Mouse (Mus musculus) kidney, embryonic 14.5 days (tissue): ENCODE data around the gene Bcl11a. TPM values are rescaled to one million over a fixed set of nuclear protein-coding genes. Genes with fewer than 3 reads are reported as not detected.

Experiments used
- ATAC-seq: fragments of 200-750 bp; cut with Nextera tagmentation; 2 replicates; pipeline ENCODE4 v1.8.0; 2017; ENCODE audit warnings: moderate number of reproducible peaks, mild to moderate bottlenecking, moderate TSS enrichment, moderate library complexity; ENCODE audit not compliant: low FRiP score, low TSS enrichment
- H3K27ac ChIP-seq: fragments of 300-500 bp; sonication (generic); 2 replicates; pipeline ENCODE4 v1.5.1; 2014; ENCODE audit warnings: low read depth, mild to moderate bottlenecking, low read length, moderate library complexity, mixed read lengths
- H3K27me3 ChIP-seq: fragments of 300-500 bp; sonication (generic); 2 replicates; pipeline ENCODE4 v1.6.1; 2014; ENCODE audit warnings: mild to moderate bottlenecking, low read length; ENCODE audit not compliant: control insufficient read depth, insufficient read depth
- H3K36me3 ChIP-seq: fragments of 300-500 bp; sonication (generic); 2 replicates; pipeline ENCODE4 v1.6.1; 2014; ENCODE audit warnings: low read length, mixed read lengths; ENCODE audit not compliant: control insufficient read depth, insufficient read depth
- H3K4me1 ChIP-seq: fragments of 300-500 bp; sonication (generic); 2 replicates; pipeline ENCODE4 v1.6.1; 2014; ENCODE audit warnings: low read length, mixed read lengths; ENCODE audit not compliant: control insufficient read depth, insufficient read depth
- H3K4me2 ChIP-seq: fragments of 300-500 bp; sonication (generic); replicated peaks from 2 replicates; pipeline ENCODE4 v1.6.1; 2014; ENCODE audit warnings: low read depth, mild to moderate bottlenecking, low read length
- H3K4me3 ChIP-seq: fragments of 300-500 bp; sonication (generic); 2 replicates; pipeline ENCODE4 v1.5.1; 2014; ENCODE audit warnings: mild to moderate bottlenecking, low read length
- H3K9ac ChIP-seq: fragments of 300-500 bp; sonication (generic); 2 replicates; pipeline ENCODE4 v1.6.1; 2014; ENCODE audit warnings: low read depth, mild to moderate bottlenecking, low read length, moderate library complexity
- H3K9me3 ChIP-seq: fragments of 300-500 bp; sonication (generic); 2 replicates; pipeline ENCODE4 v1.6.1; 2016; ENCODE audit warnings: low read length; ENCODE audit not compliant: control insufficient read depth
- WGBS: fragments of 180-500 bp; shearing (Covaris S2); extraction: QIAGEN DNeasy Blood & Tissue Kit; methylation state at CpG from one replicate; pipeline ENCODE4 v1.1.7; 2014; 5-methylcytosine and 5-hydroxymethylcytosine counted together
- polyA plus RNA-seq: library from polyadenylated mRNA; unstranded; fragments of >200 nt; fragmentation: Nextera tagmentation; extraction: Ambion mirVana; gene quantifications from 2 replicates; pipeline ENCODE4 v1.2.1, GENCODE M21; 2014

Gene Bcl11a
- polyA plus RNA-seq, 1 experiment from 2014 or later: 2.8 TPM

DNA sequence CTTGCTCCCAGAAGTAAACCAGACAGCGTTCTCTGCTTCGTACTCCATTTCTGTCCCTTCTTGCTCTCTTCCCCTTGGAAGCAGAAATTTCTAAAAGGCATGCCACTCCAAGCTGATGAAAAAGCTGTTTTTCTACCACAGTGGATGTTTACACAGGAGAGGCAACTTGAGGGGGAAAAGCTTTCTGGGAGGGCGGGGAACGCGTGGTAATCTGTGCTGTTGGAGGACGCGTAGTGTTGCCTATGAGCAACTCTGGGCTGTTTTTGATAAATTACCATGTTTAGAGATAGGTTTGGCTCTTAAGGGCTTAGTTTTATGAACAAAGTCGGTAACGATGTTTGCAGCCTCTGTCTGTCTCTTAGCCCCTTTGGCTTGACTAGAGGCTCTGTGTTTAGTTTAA, 17.4 kb downstream of the Bcl11a start:
- H3K4me3 ChIP-seq: no peak overlapping the region
- no peak overlapping the region for H3K9ac ChIP-seq
- 47% methylated on average over 9 of the region's 9 CpGs for WGBS
- H3K27me3 ChIP-seq: peaks cover 53% of the 10 kb centered on the region
- H3K27ac ChIP-seq: no peak overlapping the region
- no peak overlapping the region for H3K4me2 ChIP-seq
- H3K4me1 ChIP-seq: 0 out of 2 replicates have a peak, but pooled peaks cover 3% of the 10 kb centered on the region
- H3K9me3 ChIP-seq: no peaks in the 10 kb centered on the region
- ATAC-seq: no peak
- no peaks in the 10 kb centered on the region for H3K36me3 ChIP-seq

DNA sequence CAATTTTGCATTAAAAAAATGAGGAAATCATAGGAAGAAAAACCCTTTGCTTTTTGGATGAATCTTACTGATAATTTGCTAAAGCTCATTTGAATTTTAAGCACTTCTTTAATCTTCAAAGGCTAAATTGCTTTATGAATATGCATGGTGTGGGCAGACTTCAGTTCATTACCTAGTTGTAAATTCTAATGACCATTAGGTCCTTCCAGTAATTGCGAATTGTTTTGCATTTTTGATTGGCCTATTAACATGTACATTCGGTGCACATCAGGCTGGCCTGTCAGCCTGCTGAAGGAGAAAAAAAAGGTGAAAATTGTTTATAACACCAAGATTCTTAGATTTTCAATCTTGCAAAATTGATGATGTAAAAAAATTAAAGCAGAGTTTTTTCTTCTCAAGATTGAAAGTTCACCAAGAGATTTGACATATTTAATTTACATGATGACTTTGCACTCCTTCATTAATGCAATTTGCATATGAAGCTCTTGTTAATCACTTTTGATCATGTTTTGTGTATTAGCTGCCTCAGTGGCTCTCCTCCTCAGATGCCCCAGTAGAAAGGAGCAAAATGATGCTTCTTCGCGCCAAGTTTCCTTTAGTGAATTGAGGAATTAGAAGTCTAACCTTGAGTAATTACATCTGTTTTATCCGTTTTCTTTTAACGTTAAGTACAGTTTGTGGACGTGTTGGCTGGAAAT, 17.9 kb downstream of the Bcl11a start:
- Histone ChIP-seq H3K4me3 (no peak overlapping the region), H3K4me1 (0 out of 2 replicates have a peak, but pooled peaks cover 6% of the 10 kb centered on the region), H3K9me3 (no peaks in the 10 kb centered on the region), H3K9ac (no peak overlapping the region), H3K27me3 (peaks cover 49% of the 10 kb centered on the region), H3K27ac (no peak overlapping the region), H3K4me2 (no peak overlapping the region), H3K36me3 (no peaks in the 10 kb centered on the region)
- 51% methylated on average over 7 of the region's 7 CpGs for WGBS
- ATAC-seq: no peak

DNA sequence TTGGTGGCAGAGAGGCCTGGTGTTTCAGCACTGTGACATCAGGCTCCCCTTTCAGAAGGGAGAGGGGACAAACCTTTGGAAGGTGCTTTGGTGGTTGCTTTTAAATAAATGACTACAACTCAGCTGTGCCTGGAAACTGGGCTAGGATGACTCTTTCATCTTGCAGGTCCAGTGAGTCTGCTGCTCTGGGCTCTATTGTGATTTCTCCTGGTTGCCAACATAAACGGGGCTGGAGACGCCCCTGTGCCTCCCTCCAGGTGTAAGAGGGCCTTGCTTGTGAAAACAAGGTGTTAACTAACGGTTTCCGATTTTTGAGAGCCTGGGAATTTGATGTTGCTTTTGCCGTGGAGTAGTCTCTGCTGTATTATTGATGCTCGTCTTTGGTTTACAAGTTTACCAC, 18.6 kb downstream of the Bcl11a start:
- H3K4me2 ChIP-seq: no peak overlapping the region
- WGBS: 28% methylated on average over 6 of the region's 6 CpGs

DNA sequence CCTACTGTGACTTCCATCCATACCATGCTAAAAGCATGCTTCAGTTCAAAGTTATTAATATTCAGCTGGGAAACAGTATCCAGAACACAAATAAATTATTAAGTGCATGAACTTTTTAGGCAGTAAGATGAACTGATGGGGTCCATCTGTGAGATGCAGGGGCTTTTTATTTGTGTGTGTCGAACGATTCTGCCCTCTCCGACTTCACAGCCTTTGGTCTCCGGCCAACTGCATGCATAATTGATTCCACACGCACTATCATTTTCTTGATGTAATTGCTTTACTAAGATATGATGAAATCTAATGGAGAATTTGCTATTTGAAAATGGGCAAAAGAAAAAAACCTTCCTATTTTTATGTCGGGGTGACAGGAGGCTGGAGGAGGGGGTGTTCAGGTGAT, 19.2 kb downstream of the Bcl11a start:
- Histone ChIP-seq H3K4me3 (no peak overlapping the region), H3K27ac (no peak overlapping the region), H3K9ac (no peak overlapping the region), H3K4me1 (0 out of 2 replicates have a peak, but pooled peaks cover 6% of the 10 kb centered on the region), H3K36me3 (no peaks in the 10 kb centered on the region), H3K4me2 (no peak overlapping the region), H3K9me3 (no peaks in the 10 kb centered on the region), H3K27me3 (peaks cover 39% of the 10 kb centered on the region)
- ATAC-seq: no peak
- WGBS: 49% methylated on average over 6 of the region's 6 CpGs

More for the DNA sequence above, 18.6 kb downstream of the Bcl11a start:
- H3K4me3 ChIP-seq: no peak overlapping the region
- 0 out of 2 replicates have a peak, but pooled peaks cover 6% of the 10 kb centered on the region for H3K4me1 ChIP-seq
- no peak overlapping the region for H3K27ac ChIP-seq
- no peaks in the 10 kb centered on the region for H3K9me3 ChIP-seq
- no peak for ATAC-seq
- H3K27me3 ChIP-seq: peaks cover 42% of the 10 kb centered on the region
- H3K36me3 ChIP-seq: no peaks in the 10 kb centered on the region
- H3K9ac ChIP-seq: no peak overlapping the region

DNA sequence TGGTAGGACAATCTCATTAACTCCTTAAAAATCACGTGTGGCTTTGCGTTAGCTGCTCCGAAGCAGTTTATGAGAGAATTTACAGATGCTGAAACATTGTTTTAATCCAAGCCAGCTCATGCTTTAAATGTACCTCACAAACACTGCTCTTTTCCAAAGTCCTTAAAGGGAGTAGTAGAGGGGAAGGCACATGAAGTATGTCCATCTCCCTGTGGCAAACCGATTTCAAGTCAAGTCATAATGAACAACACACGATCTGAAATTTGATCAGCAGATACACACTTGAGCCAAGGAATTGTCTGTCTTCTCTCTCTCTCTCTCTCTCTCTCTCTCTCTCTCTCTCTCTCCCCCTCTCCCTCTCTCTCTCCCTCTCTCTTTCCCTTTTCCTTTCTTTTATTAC, 20.2 kb downstream of the Bcl11a start:
- H3K4me1 ChIP-seq: 0 out of 2 replicates have a peak, but pooled peaks cover 6% of the 10 kb centered on the region
- no peak for ATAC-seq
- no peak overlapping the region for H3K27ac ChIP-seq
- 80% methylated on average over 5 of the region's 5 CpGs for WGBS
- no peak overlapping the region for H3K4me3 ChIP-seq
- no peak overlapping the region for H3K4me2 ChIP-seq
- peaks cover 36% of the 10 kb centered on the region for H3K27me3 ChIP-seq
- no peak overlapping the region for H3K9ac ChIP-seq
- H3K9me3 ChIP-seq: no peaks in the 10 kb centered on the region
- no peaks in the 10 kb centered on the region for H3K36me3 ChIP-seq

DNA sequence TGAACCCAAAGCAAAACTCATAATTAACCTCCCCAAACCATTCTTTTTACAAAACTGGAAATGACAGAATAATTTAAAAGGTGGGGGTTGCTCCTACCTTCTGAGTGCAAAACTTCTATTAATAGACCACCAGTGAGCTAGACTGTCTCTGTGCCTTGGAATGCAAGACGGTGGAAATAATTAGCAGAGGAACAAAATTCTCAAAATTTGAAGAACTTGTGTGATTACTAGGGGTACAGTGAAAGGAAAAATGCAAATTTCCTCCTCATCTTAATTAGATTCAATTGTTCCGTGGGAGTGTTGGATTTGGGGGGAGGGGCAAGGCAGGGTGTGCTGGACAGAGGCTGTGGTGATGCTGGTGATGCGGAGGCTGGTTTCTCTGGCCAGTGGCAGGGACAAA, 20.8 kb downstream of the Bcl11a start:
- no peak overlapping the region for H3K4me2 ChIP-seq
- 54% methylated on average over 3 of the region's 3 CpGs for WGBS
- H3K27ac ChIP-seq: no peak overlapping the region

DNA sequence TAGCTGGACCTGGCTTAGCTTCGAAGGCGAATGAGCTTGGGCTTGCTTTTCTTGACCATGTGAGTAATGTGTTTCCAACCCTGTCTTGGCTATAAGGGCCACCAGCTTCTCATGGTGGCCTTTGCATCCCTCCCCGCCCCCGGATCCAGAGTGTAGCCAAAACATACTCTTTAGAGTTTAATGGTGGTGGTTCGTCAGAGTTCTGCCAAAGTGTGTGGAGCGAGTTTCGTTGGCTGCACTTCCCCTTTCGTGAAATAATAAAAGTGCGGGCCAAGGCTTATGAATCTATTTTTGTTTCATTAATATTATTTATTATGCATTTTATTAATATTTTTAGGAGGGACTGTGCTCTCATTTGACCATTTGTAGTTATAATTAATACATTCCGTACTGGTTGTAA, 21.4 kb downstream of the Bcl11a start:
- ATAC-seq: no peak
- Histone ChIP-seq H3K27ac (no peak overlapping the region), H3K4me2 (no peak overlapping the region), H3K9ac (no peak overlapping the region), H3K4me1 (0 out of 2 replicates have a peak, but pooled peaks cover 6% of the 10 kb centered on the region), H3K27me3 (peaks cover 27% of the 10 kb centered on the region), H3K36me3 (no peaks in the 10 kb centered on the region), H3K9me3 (no peaks in the 10 kb centered on the region), H3K4me3 (no peak overlapping the region)
- 68% methylated on average over 10 of the region's 10 CpGs for WGBS

More for the DNA sequence above, 20.8 kb downstream of the Bcl11a start:
- no peaks in the 10 kb centered on the region for H3K36me3 ChIP-seq
- no peak overlapping the region for H3K4me3 ChIP-seq
- 0 out of 2 replicates have a peak, but pooled peaks cover 6% of the 10 kb centered on the region for H3K4me1 ChIP-seq
- H3K9ac ChIP-seq: no peak overlapping the region
- no peak for ATAC-seq
- H3K9me3 ChIP-seq: no peaks in the 10 kb centered on the region
- peaks cover 31% of the 10 kb centered on the region for H3K27me3 ChIP-seq

DNA sequence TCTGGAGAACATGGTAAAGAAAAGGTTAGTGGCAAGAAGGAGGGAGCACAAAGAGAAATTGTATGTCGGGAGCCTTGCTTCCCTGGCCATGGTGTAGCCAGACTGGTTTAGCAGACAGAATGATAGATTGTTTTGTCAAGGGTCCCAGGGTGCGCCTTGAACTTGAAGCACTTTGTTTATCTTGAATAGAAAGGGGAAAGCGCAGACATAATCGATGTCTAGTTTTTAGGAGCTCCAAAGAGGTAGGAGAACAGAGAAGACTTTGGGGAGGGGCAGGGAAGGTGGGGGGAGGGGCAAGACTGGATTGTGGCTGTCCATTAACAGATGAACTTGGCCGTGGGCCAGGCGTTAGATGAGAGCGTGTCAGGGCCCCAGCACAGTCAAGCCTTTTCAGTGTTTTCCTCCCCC, 22.0 kb downstream of the Bcl11a start:
- ATAC-seq: peak; percentile 85; the same call in 1 of the 2 replicates
- Histone ChIP-seq H3K27ac (no peak overlapping the region), H3K9ac (no peak overlapping the region), H3K4me3 (no peak overlapping the region), H3K4me2 (no peak overlapping the region), H3K9me3 (no peaks in the 10 kb centered on the region), H3K4me1 (0 out of 2 replicates have a peak, but pooled peaks cover 6% of the 10 kb centered on the region), H3K27me3 (peaks cover 21% of the 10 kb centered on the region), H3K36me3 (no peaks in the 10 kb centered on the region)
- WGBS: 27% methylated on average over 7 of the region's 7 CpGs

DNA sequence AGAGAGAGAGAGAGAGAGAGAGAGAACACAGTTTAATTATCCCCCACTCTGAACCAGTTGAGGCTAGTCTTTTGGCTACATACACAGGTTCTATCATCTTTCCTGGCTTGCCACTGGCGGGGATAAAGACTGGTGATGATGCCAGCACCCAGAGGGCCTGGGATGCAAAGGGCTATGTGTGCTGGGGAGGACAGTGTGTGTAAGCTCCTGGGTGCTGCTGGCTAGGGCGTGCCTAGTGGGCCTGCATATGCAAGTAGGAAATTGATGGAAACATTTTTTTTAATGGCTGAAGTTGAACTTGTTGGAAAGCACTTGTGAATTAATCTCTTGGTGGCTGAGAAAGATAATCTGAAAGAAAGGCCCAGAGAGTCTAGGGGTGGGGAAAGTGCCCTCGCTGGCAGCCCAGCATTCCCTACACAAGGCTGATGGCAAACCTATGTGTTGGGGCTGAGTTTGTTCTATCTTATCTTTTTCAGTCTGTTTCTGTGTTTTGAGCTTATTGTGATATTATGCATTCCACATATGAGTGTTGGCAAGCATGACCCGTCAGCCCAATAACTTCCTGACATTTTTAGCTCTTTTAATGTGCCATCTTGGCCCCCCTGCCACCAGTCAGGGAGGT, 22.7 kb downstream of the Bcl11a start:
- H3K4me3 ChIP-seq: no peak overlapping the region
- H3K27me3 ChIP-seq: peaks cover 15% of the 10 kb centered on the region
- peak; percentile 32; the same call in 1 of the 2 replicates for ATAC-seq
- WGBS: 74% methylated on average over 4 of the region's 4 CpGs
- H3K9me3 ChIP-seq: no peaks in the 10 kb centered on the region
- H3K4me2 ChIP-seq: no peak overlapping the region
- no peak overlapping the region for H3K27ac ChIP-seq
- no peaks in the 10 kb centered on the region for H3K36me3 ChIP-seq
- 0 out of 2 replicates have a peak, but pooled peaks cover 3% of the 10 kb centered on the region for H3K4me1 ChIP-seq
- H3K9ac ChIP-seq: no peak overlapping the region
